Mouse (Mus musculus): Measurements from ENCODE around the gene Epb41l4b.

The Epb41l4b gene

GRCm38 (mm10) chr4:57143026-57143937 is at the start of gene Epb41l4b:
Epb41l4b (minus strand) TSS chr4:57143437.
- in situ Hi-C loops (cut with MboI; ENCODE audit: low sequenced_read_pairs) = no loop called here

- in situ Hi-C loops (cut with MboI; ENCODE audit: low sequenced_read_pairs) = no loop called here
Measured at GRCm38 (mm10) chr4:57191543-57192283, 48.5 kb upstream of the Epb41l4b start.

GRCm38 (mm10) chr4:57189881-57190280 is 46.6 kb upstream of the Epb41l4b start:
- in situ Hi-C loops (cut with MboI; ENCODE audit: low sequenced_read_pairs) = no loop called here

GRCm38 (mm10) chr4:57186035-57186434 is 42.8 kb upstream of the Epb41l4b start:
- in situ Hi-C loops (cut with MboI; ENCODE audit: low sequenced_read_pairs) = no loop called here

GRCm38 (mm10) chr4:57185462-57185861 is 42.2 kb upstream of the Epb41l4b start:
- in situ Hi-C loops (cut with MboI; ENCODE audit: low sequenced_read_pairs) = no loop called here

- in situ Hi-C loops (cut with MboI; ENCODE audit: low sequenced_read_pairs) = no loop called here
Measured at GRCm38 (mm10) chr4:57183493-57183892, 40.3 kb upstream of the Epb41l4b start.

GRCm38 (mm10) chr4:57181538-57181937 is 38.3 kb upstream of the Epb41l4b start:
- in situ Hi-C loops (cut with MboI; ENCODE audit: low sequenced_read_pairs) = no loop called here

GRCm38 (mm10) chr4:57178881-57179280 is 35.6 kb upstream of the Epb41l4b start:
- in situ Hi-C loops (cut with MboI; ENCODE audit: low sequenced_read_pairs) = no loop called here

GRCm38 (mm10) chr4:57175329-57175728 is 32.1 kb upstream of the Epb41l4b start:
- in situ Hi-C loops (cut with MboI; ENCODE audit: low sequenced_read_pairs) = no loop called here

- in situ Hi-C loops (cut with MboI; ENCODE audit: low sequenced_read_pairs) = no loop called here
Measured at GRCm38 (mm10) chr4:57172861-57173260, 29.6 kb upstream of the Epb41l4b start.

GRCm38 (mm10) chr4:57171817-57172216 is 28.6 kb upstream of the Epb41l4b start:
- in situ Hi-C loops (cut with MboI; ENCODE audit: low sequenced_read_pairs) = no loop called here

GRCm38 (mm10) chr4:57168680-57169079 is 25.4 kb upstream of the Epb41l4b start:
- in situ Hi-C loops (cut with MboI; ENCODE audit: low sequenced_read_pairs) = no loop called here

- in situ Hi-C loops (cut with MboI; ENCODE audit: low sequenced_read_pairs) = no loop called here
Measured at GRCm38 (mm10) chr4:57168277-57168676, 25.0 kb upstream of the Epb41l4b start.

- in situ Hi-C loops (cut with MboI; ENCODE audit: low sequenced_read_pairs) = no loop called here
Measured at GRCm38 (mm10) chr4:57166922-57167870, 24.0 kb upstream of the Epb41l4b start.

GRCm38 (mm10) chr4:57165654-57166053 is 22.4 kb upstream of the Epb41l4b start:
- in situ Hi-C loops (cut with MboI; ENCODE audit: low sequenced_read_pairs) = no loop called here

GRCm38 (mm10) chr4:57164578-57165210 is 21.5 kb upstream of the Epb41l4b start:
- in situ Hi-C loops (cut with MboI; ENCODE audit: low sequenced_read_pairs) = no loop called here

- in situ Hi-C loops (cut with MboI; ENCODE audit: low sequenced_read_pairs) = no loop called here
Measured at GRCm38 (mm10) chr4:57162789-57163722, 19.8 kb upstream of the Epb41l4b start.

GRCm38 (mm10) chr4:57160571-57160970 is 17.3 kb upstream of the Epb41l4b start:
- in situ Hi-C loops (cut with MboI; ENCODE audit: low sequenced_read_pairs) = no loop called here

GRCm38 (mm10) chr4:57156549-57157169 is 13.4 kb upstream of the Epb41l4b start:
- in situ Hi-C loops (cut with MboI; ENCODE audit: low sequenced_read_pairs) = no loop called here
